Mouse (Mus musculus) ES-Bruce4 (cell line): ENCODE data around the gene Sned1. TPM values are rescaled to one million over a fixed set of nuclear protein-coding genes. Genes with fewer than 3 reads are reported as not detected.

Experiments
- H3K27ac ChIP-seq: 2 replicates; pipeline ENCODE4 v1.5.1; 2012; ENCODE audit warnings: low read length, inconsistent platforms; ENCODE audit not compliant: insufficient read depth
- H3K27me3 ChIP-seq: 2 replicates; pipeline ENCODE4 v1.6.1; 2012; ENCODE audit warnings: mild to moderate bottlenecking, low read length, inconsistent platforms; ENCODE audit not compliant: control insufficient read depth, poor library complexity, insufficient read depth, severe bottlenecking
- H3K36me3 ChIP-seq: 2 replicates; pipeline ENCODE4 v1.6.1; 2012; ENCODE audit warnings: inconsistent platforms, mild to moderate bottlenecking, low read length, moderate library complexity; ENCODE audit not compliant: control insufficient read depth, poor library complexity, insufficient read depth, severe bottlenecking
- H3K4me1 ChIP-seq: one replicate; pipeline ENCODE4 v1.8.1; 2011; ENCODE audit warnings: low read length; ENCODE audit not compliant: control insufficient read depth, insufficient read depth
- H3K4me3 ChIP-seq: 2 replicates; pipeline ENCODE4 v1.5.1; 2011; ENCODE audit warnings: low read depth, mild to moderate bottlenecking, low read length
- H3K9ac ChIP-seq: 2 replicates; pipeline ENCODE4 v1.6.1; 2012; ENCODE audit warnings: low read depth, mild to moderate bottlenecking, inconsistent platforms; ENCODE audit not compliant: poor library complexity, severe bottlenecking
- H3K9me3 ChIP-seq: replicated peaks from 2 replicates; pipeline ENCODE4 v1.6.1; 2012; ENCODE audit warnings: mild to moderate bottlenecking, low read length, inconsistent platforms; ENCODE audit not compliant: control insufficient read depth, poor library complexity, insufficient read depth, severe bottlenecking
- CTCF ChIP-seq: IDR thresholded peaks from one replicate; pipeline ENCODE4 v1.8.1; 2011; ENCODE audit warnings: low read depth, low read length
- EP300 ChIP-seq: IDR thresholded peaks from 2 replicates; pipeline ENCODE4 v1.6.1; 2011; ENCODE audit warnings: low read depth, low read length; ENCODE audit not compliant: insufficient read depth
- POLR2A ChIP-seq: IDR thresholded peaks from one replicate; pipeline ENCODE4 v1.8.1; 2011; ENCODE audit warnings: low read length; ENCODE audit not compliant: insufficient read depth
- polyA plus RNA-seq: library from polyadenylated mRNA; stranded (reverse); fragments of >200 nt; gene quantifications from 2 replicates; pipeline ENCODE4 v1.2.4, GENCODE M21; 2011; ENCODE audit warnings: low read depth; ENCODE audit not compliant: missing spikeins, insufficient read depth, insufficient read length

Sned1 gene
- polyA plus RNA-seq, 1 experiment = 1.1 TPM

GRCm38 (mm10) chr1:93225731-93226520 lies 9.7 kb upstream of the Sned1 start:
- Histone ChIP-seq H3K9me3 (no peaks in the 10 kb centered on the region), H3K4me1 (no peaks in the 10 kb centered on the region), H3K9ac (no peak overlapping the region), H3K36me3 (no peaks in the 10 kb centered on the region), H3K27ac (no peak overlapping the region), H3K27me3 (no peaks in the 10 kb centered on the region), H3K4me3 (no peak overlapping the region)
- no peak for TF ChIP-seq EP300
- no peak for TF ChIP-seq CTCF
- no peak for TF ChIP-seq POLR2A

- no peak overlapping the region for H3K27ac ChIP-seq
- H3K4me1 ChIP-seq = no peaks in the 10 kb centered on the region
- no peaks in the 10 kb centered on the region for H3K27me3 ChIP-seq
- 0 out of 2 replicates have a peak overlapping the region, but pooled peaks have one; percentile 1 for H3K9ac ChIP-seq
- no peaks in the 10 kb centered on the region for H3K36me3 ChIP-seq
- no peaks in the 10 kb centered on the region for H3K9me3 ChIP-seq
- TF ChIP-seq POLR2A = no peak
- TF ChIP-seq EP300 = no peak
- TF ChIP-seq CTCF = no peak
- H3K4me3 ChIP-seq = peak overlapping the region; percentile 16; the same call in 1 of the 2 replicates
Measured at GRCm38 (mm10) chr1:93227303-93227975, 8.2 kb upstream of the Sned1 start.

- no peak overlapping the region for H3K9ac ChIP-seq
- H3K4me1 ChIP-seq = no peaks in the 10 kb centered on the region
- no peaks in the 10 kb centered on the region for H3K9me3 ChIP-seq
- no peaks in the 10 kb centered on the region for H3K36me3 ChIP-seq
- H3K4me3 ChIP-seq = no peak overlapping the region
- no peak overlapping the region for H3K27ac ChIP-seq
- no peaks in the 10 kb centered on the region for H3K27me3 ChIP-seq
- TF ChIP-seq POLR2A (no peak), CTCF (no peak), EP300 (no peak)
Measured at GRCm38 (mm10) chr1:93227976-93228365, 7.7 kb upstream of the Sned1 start.

GRCm38 (mm10) chr1:93229221-93229620 lies 6.4 kb upstream of the Sned1 start:
- Histone ChIP-seq H3K9ac (no peak overlapping the region), H3K4me1 (no peaks in the 10 kb centered on the region), H3K27ac (no peak overlapping the region), H3K4me3 (no peak overlapping the region), H3K9me3 (no peaks in the 10 kb centered on the region), H3K27me3 (no peaks in the 10 kb centered on the region), H3K36me3 (no peaks in the 10 kb centered on the region)
- TF ChIP-seq POLR2A (no peak), EP300 (no peak), CTCF (no peak)

- no peak for TF ChIP-seq EP300
- H3K27ac ChIP-seq = no peak overlapping the region
- H3K4me3 ChIP-seq = no peak overlapping the region
- no peaks in the 10 kb centered on the region for H3K9me3 ChIP-seq
- no peak overlapping the region for H3K9ac ChIP-seq
- no peaks in the 10 kb centered on the region for H3K36me3 ChIP-seq
- no peaks in the 10 kb centered on the region for H3K4me1 ChIP-seq
- H3K27me3 ChIP-seq = no peaks in the 10 kb centered on the region
Measured at GRCm38 (mm10) chr1:93229626-93230025, 6.0 kb upstream of the Sned1 start.

- H3K27ac ChIP-seq = no peak overlapping the region
- TF ChIP-seq CTCF = peak; percentile 59
- TF ChIP-seq POLR2A = no peak
- no peak for TF ChIP-seq EP300
- H3K9ac ChIP-seq = peak overlapping the region; percentile 49
- no peaks in the 10 kb centered on the region for H3K9me3 ChIP-seq
- peak overlapping the region; percentile 60 for H3K4me3 ChIP-seq
- H3K4me1 ChIP-seq = no peaks in the 10 kb centered on the region
- H3K36me3 ChIP-seq = no peaks in the 10 kb centered on the region
- H3K27me3 ChIP-seq = no peaks in the 10 kb centered on the region
Measured at GRCm38 (mm10) chr1:93236545-93236924, 894 bp downstream of the Sned1 start.
